Mouse (Mus musculus) cerebellum, adult 2 months (tissue): ENCODE results near the gene Wdhd1. TPM values are rescaled to one million over a fixed set of nuclear protein-coding genes. Genes with fewer than 3 reads are reported as not detected.

Experiments
- DNase-seq, 2 experiments: peaks; one replicate each; pipeline ENCODE4 v3.0.0; 2021
- H3K27ac ChIP-seq: fragments of 200-500 bp; 2 replicates; pipeline ENCODE4 v1.5.1; 2012; ENCODE audit warnings: low read length, control low read depth, inconsistent platforms; ENCODE audit not compliant: insufficient read depth
- H3K27me3 ChIP-seq: fragments of 200-500 bp; 2 replicates; pipeline ENCODE4 v1.6.1; 2012; ENCODE audit warnings: inconsistent platforms, mild to moderate bottlenecking, low read length, moderate library complexity; ENCODE audit not compliant: control insufficient read depth, insufficient read depth
- H3K4me1 ChIP-seq: fragments of 200-500 bp; 2 replicates; pipeline ENCODE4 v1.6.1; 2011; ENCODE audit warnings: low read length; ENCODE audit not compliant: control insufficient read depth, insufficient read depth
- H3K4me3 ChIP-seq: fragments of 200-500 bp; replicated peaks from 2 replicates; pipeline ENCODE3; 2011; ENCODE audit warnings: mild to moderate bottlenecking, low read depth, low read length, control low read depth; ENCODE audit not compliant: insufficient read depth
- CTCF ChIP-seq: fragments of 200-500 bp; IDR thresholded peaks from 2 replicates; pipeline ENCODE4 v1.5.1; 2011; ENCODE audit warnings: low read depth, mild to moderate bottlenecking, control low read depth, low read length, moderate library complexity, borderline replicate concordance; ENCODE audit not compliant: insufficient read depth
- POLR2A ChIP-seq: fragments of 200-500 bp; IDR thresholded peaks from 2 replicates; pipeline ENCODE4 v1.6.1; 2011; ENCODE audit warnings: low read length, control low read depth, borderline replicate concordance; ENCODE audit not compliant: insufficient read depth
- WGBS: fragments of 180-500 bp; shearing (Covaris S2); methylation state at CpG from one replicate; pipeline ENCODE4 v1.1.7; 2018; 5-methylcytosine and 5-hydroxymethylcytosine counted together
- polyA plus RNA-seq: library from polyadenylated mRNA; depleted of rRNA; stranded (reverse); fragments of >200 nt; gene quantifications from 2 replicates; pipeline ENCODE4 v1.2.3, GENCODE M21; 2012

The Wdhd1 gene
- polyA plus RNA-seq, 1 experiment = 7.9 TPM

GRCm38 (mm10) chr14:47294136-47294535 lies 17.5 kb upstream of the Wdhd1 start:
- Histone ChIP-seq H3K4me1 (no peaks in the 10 kb centered on the region), H3K27ac (no peak overlapping the region), H3K4me3 (no peak overlapping the region), H3K27me3 (no peaks in the 10 kb centered on the region)
- TF ChIP-seq POLR2A = no peak
- WGBS = 47% methylated on average over 4 of the region's 4 CpGs
- DNase-seq = no peak

DNA sequence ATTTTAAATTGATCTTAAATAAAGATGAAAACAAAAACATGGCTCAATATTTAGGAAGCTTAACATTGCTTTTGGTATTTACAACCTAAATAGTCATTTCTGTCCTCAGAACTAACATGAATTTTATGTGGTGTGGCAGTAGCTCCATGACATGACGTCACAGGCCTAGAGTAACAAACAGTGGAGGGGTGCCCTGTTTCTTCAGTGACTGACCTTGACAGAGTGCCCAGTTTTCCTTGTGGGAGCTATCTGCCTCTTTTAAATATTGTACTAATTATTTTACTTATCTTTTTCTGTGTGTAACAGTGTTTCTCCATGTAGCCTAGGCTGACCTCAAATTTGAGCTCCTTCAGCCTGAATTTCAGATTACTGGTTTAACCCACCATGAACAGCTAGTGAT lies 15.1 kb upstream of the Wdhd1 start:
- no peak overlapping the region for H3K4me3 ChIP-seq
- no peak overlapping the region for H3K27ac ChIP-seq
- TF ChIP-seq POLR2A = no peak
- TF ChIP-seq CTCF = no peak
- H3K4me1 ChIP-seq = no peaks in the 10 kb centered on the region
- no peaks in the 10 kb centered on the region for H3K27me3 ChIP-seq
- whole genome bisulfite sequencing = 69% methylated on average over 1 of the region's 1 CpGs
- DNase-seq = no peak

GRCm38 (mm10) chr14:47287021-47287420 lies 10.4 kb upstream of the Wdhd1 start:
- Histone ChIP-seq H3K27me3 (no peaks in the 10 kb centered on the region), H3K4me3 (no peak overlapping the region), H3K4me1 (no peaks in the 10 kb centered on the region), H3K27ac (no peak overlapping the region)
- no peak for TF ChIP-seq CTCF
- TF ChIP-seq POLR2A = no peak
- 89% methylated on average over 4 of the region's 5 CpGs for whole genome bisulfite sequencing
- DNase-seq = no peak

DNA sequence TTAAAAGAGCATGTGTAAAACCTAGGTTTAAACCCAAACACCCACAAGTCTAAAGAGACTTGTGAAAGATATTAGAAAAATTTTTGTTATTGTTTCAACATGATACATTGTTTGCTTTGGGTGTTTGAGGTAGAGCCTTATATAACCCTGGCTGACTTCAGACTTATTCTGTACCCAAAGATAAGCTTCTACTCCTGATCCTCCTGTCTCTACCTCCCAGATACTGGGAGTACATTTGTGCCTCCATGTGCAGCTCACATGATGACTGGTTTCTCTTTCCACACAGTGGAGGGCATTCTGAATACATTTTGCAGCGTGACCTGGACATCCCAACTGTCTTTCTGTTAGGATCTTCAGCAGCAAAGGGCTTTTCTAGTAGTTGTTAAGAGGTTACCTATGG lies 9.6 kb upstream of the Wdhd1 start:
- Histone ChIP-seq H3K4me3 (no peak overlapping the region), H3K27me3 (no peaks in the 10 kb centered on the region), H3K4me1 (no peaks in the 10 kb centered on the region), H3K27ac (no peak overlapping the region)
- WGBS = 93% methylated on average over 1 of the region's 1 CpGs
- DNase-seq = no peak
- TF ChIP-seq CTCF (no peak), POLR2A (no peak)

DNA sequence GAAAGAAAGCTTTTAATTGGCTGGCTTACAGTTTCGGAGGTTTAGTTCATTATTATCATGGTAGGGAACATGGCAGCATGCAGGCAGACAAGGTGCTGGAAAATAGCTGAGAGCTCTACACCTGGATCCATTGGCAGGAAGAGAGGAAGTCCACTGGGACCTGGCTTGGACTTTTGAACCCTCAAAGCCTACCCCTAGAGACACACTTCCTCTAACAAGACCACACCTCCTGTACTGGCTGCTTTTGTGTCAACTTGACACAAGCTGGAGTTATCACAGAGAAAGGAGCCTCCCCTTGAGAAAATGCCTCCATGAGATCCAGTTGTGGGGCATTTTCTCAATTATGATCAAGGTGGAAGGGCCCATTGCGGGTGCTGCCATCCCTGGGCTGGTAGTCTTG lies 8.6 kb upstream of the Wdhd1 start:
- Histone ChIP-seq H3K27me3 (no peaks in the 10 kb centered on the region), H3K27ac (no peak overlapping the region), H3K4me1 (no peaks in the 10 kb centered on the region), H3K4me3 (no peak overlapping the region)
- no peak for DNase-seq
- no peak for TF ChIP-seq POLR2A
- no peak for TF ChIP-seq CTCF
- 93% methylated on average over 2 of the region's 2 CpGs for WGBS

DNA sequence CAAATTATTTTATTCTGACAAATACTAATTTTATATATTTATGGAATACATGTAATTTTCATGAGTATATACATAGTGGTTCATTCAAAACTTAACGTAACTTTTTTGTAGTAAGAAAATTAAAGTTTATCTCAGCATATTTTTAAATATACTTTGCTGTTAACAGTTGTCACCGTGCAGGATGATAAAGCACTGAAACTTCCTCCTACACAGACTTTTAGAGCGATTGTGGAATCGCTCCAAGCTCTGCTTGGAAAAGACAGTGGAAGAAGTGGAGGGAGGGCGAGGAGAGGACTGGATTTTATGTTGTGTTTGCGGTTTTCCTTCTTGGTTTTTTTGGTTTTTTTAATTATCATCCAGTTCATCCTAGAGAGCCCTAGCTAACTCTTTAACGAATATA lies 6.9 kb upstream of the Wdhd1 start:
- H3K27ac ChIP-seq = no peak overlapping the region
- no peaks in the 10 kb centered on the region for H3K27me3 ChIP-seq
- no peak for DNase-seq
- TF ChIP-seq POLR2A (no peak), CTCF (no peak)
- WGBS = 75% methylated on average over 7 of the region's 7 CpGs
- H3K4me3 ChIP-seq = no peak overlapping the region
- H3K4me1 ChIP-seq = no peaks in the 10 kb centered on the region; the same call in 1 of the 2 replicates

DNA sequence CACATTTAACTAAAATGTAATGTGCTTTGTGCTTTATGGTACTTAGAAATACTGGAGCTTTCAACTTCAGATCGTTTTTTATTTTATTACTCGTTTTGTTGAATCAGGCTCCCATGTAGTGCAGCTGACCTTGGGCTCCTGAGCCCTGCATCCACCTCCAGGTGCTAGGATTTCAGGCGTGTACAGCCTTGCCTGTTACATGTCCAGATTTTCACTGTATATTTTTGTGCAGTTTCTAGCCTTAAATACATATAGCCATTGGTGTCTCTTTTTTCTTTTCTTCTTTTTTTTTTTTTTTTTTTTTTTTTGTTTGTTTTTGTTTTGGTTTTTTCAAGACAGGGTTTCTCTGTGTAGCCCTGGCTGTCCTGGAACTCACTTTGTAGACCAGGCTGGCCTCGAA lies 4.9 kb upstream of the Wdhd1 start:
- TF ChIP-seq POLR2A = no peak
- TF ChIP-seq CTCF = no peak
- no peak overlapping the region for H3K27ac ChIP-seq
- H3K4me1 ChIP-seq = no peaks in the 10 kb centered on the region; the same call in 1 of the 2 replicates
- H3K4me3 ChIP-seq = no peak overlapping the region
- no peaks in the 10 kb centered on the region for H3K27me3 ChIP-seq
- WGBS = 94% methylated on average over 4 of the region's 4 CpGs
- no peak for DNase-seq

DNA sequence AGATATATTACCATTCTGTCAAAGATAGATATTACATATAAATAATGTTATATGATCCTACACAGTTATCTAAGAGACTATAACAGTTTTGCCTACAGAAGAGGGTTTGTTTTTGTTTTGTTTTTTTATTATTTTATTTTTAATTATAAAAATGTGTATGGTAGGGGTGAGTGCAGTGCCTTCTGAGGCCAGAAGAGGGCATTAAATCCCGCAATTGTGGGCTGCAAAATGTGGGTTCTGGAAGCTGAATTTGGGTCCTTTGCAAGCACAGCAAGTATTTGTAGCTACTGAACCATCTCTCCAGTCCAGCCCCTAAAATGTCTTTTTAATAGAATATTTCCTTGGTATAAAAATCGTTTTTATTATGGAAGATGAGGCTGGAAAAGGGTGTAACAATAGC lies 2.4 kb upstream of the Wdhd1 start:
- TF ChIP-seq CTCF (peak; percentile 26; the same call in 1 of the 2 replicates), POLR2A (no peak)
- Histone ChIP-seq H3K27me3 (no peaks in the 10 kb centered on the region), H3K4me3 (no peak overlapping the region), H3K4me1 (no peaks in the 10 kb centered on the region; the same call in 1 of the 2 replicates), H3K27ac (no peak overlapping the region)
- 86% methylated on average over 2 of the region's 2 CpGs for WGBS
- DNase-seq = no peak
